Mouse (Mus musculus) C2C12 (cell line): ENCODE measurements around the gene Gck. TPM values are rescaled to one million over a fixed set of nuclear protein-coding genes. Genes with fewer than 3 reads are reported as not detected.
"Not testable (repeated sequence)": the region's sequence is repeated elsewhere in the genome, so short reads cannot be mapped to it uniquely, and the experiment has no call there.

Experiments used
- H3K27me3 ChIP-seq: one replicate; pipeline ENCODE4 v1.6.1; 2011; ENCODE audit not compliant: control insufficient read depth, insufficient read depth, insufficient read length
- H3K36me3 ChIP-seq: one replicate; pipeline ENCODE4 v1.6.1; 2011; ENCODE audit not compliant: control insufficient read depth, insufficient read depth
- H3K4me3 ChIP-seq: one replicate; pipeline ENCODE4 v1.5.1; 2011; ENCODE audit warnings: mild to moderate bottlenecking, control low read depth; ENCODE audit not compliant: poor library complexity, insufficient read depth, severe bottlenecking
- H3K79me2 ChIP-seq: one replicate; pipeline ENCODE4 v1.6.1; 2011; ENCODE audit not compliant: control insufficient read depth, insufficient read depth
- H3K79me3 ChIP-seq: one replicate; pipeline ENCODE4 v1.6.1; 2011; ENCODE audit warnings: low read depth, control low read depth
- H3ac ChIP-seq: one replicate; pipeline ENCODE3; 2011; ENCODE audit warnings: low read depth; ENCODE audit not compliant: control insufficient read depth, insufficient read length
- CEBPB ChIP-seq: IDR thresholded peaks from one replicate; pipeline ENCODE4 v1.6.1; 2011; ENCODE audit warnings: low read depth, mild to moderate bottlenecking, control low read depth, moderate library complexity
- CTCF ChIP-seq: IDR thresholded peaks from one replicate; pipeline ENCODE4 v1.5.1; 2011; ENCODE audit not compliant: control insufficient read depth, insufficient read depth, insufficient read length
- FOSL1 ChIP-seq: IDR thresholded peaks from one replicate; pipeline ENCODE4 v1.8.0; 2011; ENCODE audit warnings: mild to moderate bottlenecking, low read length; ENCODE audit not compliant: poor library complexity, insufficient read depth, severe bottlenecking
- MAX ChIP-seq: IDR thresholded peaks from one replicate; pipeline ENCODE4 v1.6.1; 2011; ENCODE audit warnings: mild to moderate bottlenecking, control low read depth
- MYOD1 ChIP-seq: IDR thresholded peaks from one replicate; pipeline ENCODE4 v1.6.1; 2011; ENCODE audit warnings: low read depth; ENCODE audit not compliant: control insufficient read depth, insufficient read length
- MYOG ChIP-seq: IDR thresholded peaks from one replicate; pipeline ENCODE4 v1.6.1; 2011; ENCODE audit not compliant: control insufficient read depth, insufficient read length; ENCODE audit errors: extremely low read depth
- USF1 ChIP-seq: IDR thresholded peaks from one replicate; pipeline ENCODE4 v1.6.1; 2011; ENCODE audit warnings: low read depth, mild to moderate bottlenecking, control low read depth, moderate library complexity
- polyA plus RNA-seq: library from polyadenylated mRNA; unstranded; fragments of >200 nt; fragmentation: generic; extraction: Trizol; gene quantifications from one replicate; pipeline ENCODE4 v1.2.1, GENCODE M21; 2012; ENCODE audit warnings: missing spikeins

Gck gene
- polyA plus RNA-seq, 1 experiment, result not detected

- no peak overlapping the region for H3ac ChIP-seq
- no peaks in the 10 kb centered on the region for H3K36me3 ChIP-seq
- peaks cover 38% of the 10 kb centered on the region for H3K27me3 ChIP-seq
- no peaks in the 10 kb centered on the region for H3K79me3 ChIP-seq
- no peaks in the 10 kb centered on the region for H3K79me2 ChIP-seq
- H3K4me3 ChIP-seq, result no peak overlapping the region
- no peak for TF ChIP-seq MAX
Observed at GRCm38 (mm10) chr11:5945096-5945495, 4.8 kb downstream of the Gck start.

- H3K27me3 ChIP-seq, result peaks cover 29% of the 10 kb centered on the region
- no peak overlapping the region for H3ac ChIP-seq
- H3K79me3 ChIP-seq, result no peaks in the 10 kb centered on the region
- no peaks in the 10 kb centered on the region for H3K79me2 ChIP-seq
- no peaks in the 10 kb centered on the region for H3K36me3 ChIP-seq
- TF ChIP-seq MYOD1 (no peak), MYOG (no peak), MAX (no peak), CTCF (no peak), FOSL1 (no peak), CEBPB (no peak), USF1 (no peak)
- no peak overlapping the region for H3K4me3 ChIP-seq
Observed at GRCm38 (mm10) chr11:5942966-5943365, 6.9 kb downstream of the Gck start.

- not testable (repeated sequence) for H3K4me3 ChIP-seq, H3K27me3 ChIP-seq, H3K36me3 ChIP-seq, H3K79me3 ChIP-seq, H3ac ChIP-seq, H3K79me2 ChIP-seq
Observed at GRCm38 (mm10) chr11:5934531-5934930, 15.3 kb downstream of the Gck start.

GRCm38 (mm10) chr11:5931947-5932346 is 17.9 kb downstream of the Gck start:
- H3ac ChIP-seq, H3K79me2 ChIP-seq, H3K79me3 ChIP-seq, H3K36me3 ChIP-seq, H3K4me3 ChIP-seq, H3K27me3 ChIP-seq: not testable (repeated sequence)

GRCm38 (mm10) chr11:5930578-5930977 is 19.3 kb downstream of the Gck start:
- Histone ChIP-seq H3K27me3 (peaks cover 16% of the 10 kb centered on the region), H3K4me3 (no peak overlapping the region), H3K36me3 (no peaks in the 10 kb centered on the region), H3K79me3 (no peaks in the 10 kb centered on the region), H3K79me2 (no peaks in the 10 kb centered on the region), H3ac (no peak overlapping the region)
- TF ChIP-seq CTCF (no peak), MYOG (no peak), MYOD1 (no peak), MAX (no peak), USF1 (no peak), FOSL1 (no peak), CEBPB (no peak)

GRCm38 (mm10) chr11:5926696-5927220 is 23.1 kb downstream of the Gck start:
- H3K27me3 ChIP-seq, result peaks cover 20% of the 10 kb centered on the region

GRCm38 (mm10) chr11:5924699-5925098 is 25.2 kb downstream of the Gck start:
- Histone ChIP-seq H3K27me3 (peaks cover 15% of the 10 kb centered on the region), H3K79me2 (no peaks in the 10 kb centered on the region), H3K79me3 (no peaks in the 10 kb centered on the region), H3K4me3 (no peak overlapping the region), H3K36me3 (no peaks in the 10 kb centered on the region), H3ac (no peak overlapping the region)
- no peak for TF ChIP-seq FOSL1
- TF ChIP-seq USF1, result no peak
- TF ChIP-seq CEBPB, result no peak
- no peak for TF ChIP-seq CTCF
- TF ChIP-seq MYOD1, result no peak
- no peak for TF ChIP-seq MAX
- no peak for TF ChIP-seq MYOG

More at GRCm38 (mm10) chr11:5926696-5927220, 23.1 kb downstream of the Gck start:
- no peaks in the 10 kb centered on the region for H3K36me3 ChIP-seq
- H3K79me3 ChIP-seq, result no peaks in the 10 kb centered on the region
- no peak overlapping the region for H3K4me3 ChIP-seq
- TF ChIP-seq CEBPB (no peak), CTCF (no peak), MYOD1 (no peak), FOSL1 (no peak), MAX (no peak), USF1 (no peak), MYOG (no peak)
- no peak overlapping the region for H3ac ChIP-seq
- H3K79me2 ChIP-seq, result no peaks in the 10 kb centered on the region
